Mouse (Mus musculus) adrenal gland, postnatal 10 days (tissue): ENCODE measurements around the gene Tgfbr3. TPM values are rescaled to one million over a fixed set of nuclear protein-coding genes. Genes with fewer than 3 reads are reported as not detected.

Experiments
- DNase-seq: peaks from one replicate; pipeline ENCODE4 v3.0.0; 2021; ENCODE audit warnings: mixed read lengths
- total RNA-seq, 2 experiments: library from RNA; stranded (reverse); gene quantifications; 2 replicates each; pipeline ENCODE4 v1.2.3; 2021

The Tgfbr3 gene
- total RNA-seq, 2 experiments from 2014 or later: 125 to 160 TPM

DNA sequence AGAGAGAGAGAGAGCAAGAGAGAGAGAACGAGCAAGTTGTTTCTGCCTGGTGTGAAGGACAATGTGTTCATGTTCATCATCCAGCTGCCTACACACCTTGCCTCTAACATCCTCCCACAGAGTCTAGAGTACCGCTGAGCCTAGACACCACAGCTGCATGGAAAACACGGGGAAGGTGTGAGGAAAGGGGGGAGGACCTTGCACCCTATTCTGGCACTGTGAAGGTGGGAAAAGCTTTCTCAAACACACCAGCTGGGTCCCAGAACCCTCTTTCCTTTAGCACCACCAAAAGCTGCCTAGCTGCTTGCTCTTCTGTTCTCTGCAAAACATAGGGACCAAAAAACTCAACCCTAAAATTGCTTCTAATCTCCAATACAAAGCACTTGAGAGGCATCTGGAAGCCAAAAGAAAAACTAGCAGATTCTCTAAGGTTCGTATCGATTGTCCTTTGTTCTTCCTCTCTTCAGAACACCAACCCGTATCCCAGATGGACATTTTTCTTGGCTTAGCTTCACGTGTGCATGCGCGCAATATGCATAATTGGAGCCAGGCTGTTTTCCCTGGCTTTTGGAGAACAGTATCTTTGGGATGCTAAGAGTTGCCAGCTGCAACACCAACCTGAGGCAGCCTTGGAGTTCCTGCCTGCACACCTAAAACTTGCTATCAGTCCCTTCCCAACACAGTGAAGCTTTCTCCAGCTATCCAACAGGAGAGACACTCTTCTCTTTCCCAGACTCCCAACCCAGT lies 6.7 kb downstream of the Tgfbr3 start:
- no peak for DNase-seq

DNA sequence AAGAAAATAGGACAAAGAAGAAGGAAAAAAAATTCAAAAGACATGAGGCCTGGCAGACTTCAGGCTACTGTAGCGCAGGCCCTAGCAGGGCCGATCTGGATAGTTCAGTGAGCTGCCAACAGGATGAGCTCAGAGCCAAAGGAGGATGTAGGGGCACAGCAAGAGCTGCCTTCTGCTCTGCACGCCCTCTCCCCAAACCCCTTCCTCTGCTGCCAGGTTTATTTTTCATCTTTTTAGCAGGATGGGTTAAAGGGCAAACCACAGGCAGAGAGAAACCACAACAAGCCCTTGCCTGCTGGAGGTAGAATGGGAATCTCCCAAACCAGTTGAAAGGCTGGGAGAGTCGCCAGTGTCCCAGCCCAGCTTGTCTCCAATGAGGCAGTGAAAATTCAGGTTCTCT lies 10.2 kb downstream of the Tgfbr3 start:
- DNase-seq: no peak

DNA sequence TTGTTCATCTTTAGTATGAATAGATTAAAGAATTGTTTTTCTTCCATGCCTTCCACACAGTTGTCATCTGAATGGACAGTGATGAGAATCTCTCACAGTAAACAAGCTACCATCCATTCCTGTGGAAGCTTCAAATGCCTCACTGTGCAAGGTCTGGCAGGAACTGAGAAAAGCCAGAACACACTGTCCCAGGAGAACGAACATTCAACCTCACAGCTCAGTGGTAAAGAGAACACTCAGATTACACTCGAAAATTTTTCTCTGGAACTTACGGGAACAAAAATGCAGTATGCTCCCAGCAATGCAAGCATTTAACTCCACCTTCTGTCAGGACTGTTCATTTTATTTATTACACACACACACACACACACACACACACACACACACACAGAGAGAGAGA lies 13.2 kb downstream of the Tgfbr3 start:
- no peak for DNase-seq

DNA sequence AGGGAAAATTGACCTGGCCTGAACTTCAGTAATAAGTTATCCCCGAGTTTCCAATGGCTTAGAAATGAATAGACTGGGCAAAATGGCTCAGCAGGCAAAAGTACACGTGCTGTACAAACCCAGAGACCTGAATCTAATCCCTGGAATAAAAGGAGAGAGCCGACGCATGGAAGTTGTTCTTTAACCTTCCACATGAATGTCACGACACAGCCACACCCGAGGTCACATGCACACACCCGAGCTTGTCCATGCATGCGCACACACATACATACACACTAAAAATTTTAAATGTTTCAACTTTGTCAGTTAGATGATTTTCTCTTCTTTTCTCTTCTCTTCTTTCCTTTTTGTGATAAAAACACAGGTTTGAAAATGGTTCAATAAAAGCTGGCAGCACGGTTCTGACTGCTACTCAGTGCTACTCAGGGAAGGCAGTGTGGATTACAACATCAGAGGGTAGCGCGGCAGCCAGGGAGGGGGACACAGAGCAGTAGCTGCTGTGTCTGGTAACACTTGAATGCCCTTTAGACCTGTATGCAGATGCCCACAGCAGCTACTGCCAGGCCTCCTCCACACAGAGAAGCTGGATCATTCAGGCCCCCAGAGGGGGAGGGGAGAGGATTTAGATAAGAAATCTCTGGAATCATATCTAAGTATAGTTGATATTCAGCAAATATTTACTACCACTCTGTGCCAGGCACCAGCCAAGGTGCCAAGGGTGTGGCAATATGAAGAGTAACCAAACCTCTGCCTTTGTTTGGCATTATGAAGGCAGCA lies 17.0 kb downstream of the Tgfbr3 start:
- no peak for DNase-seq

DNA sequence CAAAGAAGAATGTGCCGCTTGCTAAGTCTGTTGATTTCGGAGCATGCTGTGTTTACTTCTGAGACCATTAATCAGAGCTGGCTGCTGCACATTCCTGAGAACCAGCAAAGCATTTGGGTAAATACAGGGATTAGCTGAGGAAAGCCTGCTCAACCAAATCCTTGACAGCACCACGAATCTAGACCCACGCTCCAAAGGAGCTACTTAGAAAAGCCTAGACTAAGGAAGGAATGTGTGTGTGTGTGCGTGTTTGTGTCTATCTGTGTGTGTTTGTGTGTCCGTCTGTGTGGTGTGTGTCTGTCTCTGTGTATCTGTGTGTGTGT lies 20.5 kb downstream of the Tgfbr3 start:
- DNase-seq: no peak

DNA sequence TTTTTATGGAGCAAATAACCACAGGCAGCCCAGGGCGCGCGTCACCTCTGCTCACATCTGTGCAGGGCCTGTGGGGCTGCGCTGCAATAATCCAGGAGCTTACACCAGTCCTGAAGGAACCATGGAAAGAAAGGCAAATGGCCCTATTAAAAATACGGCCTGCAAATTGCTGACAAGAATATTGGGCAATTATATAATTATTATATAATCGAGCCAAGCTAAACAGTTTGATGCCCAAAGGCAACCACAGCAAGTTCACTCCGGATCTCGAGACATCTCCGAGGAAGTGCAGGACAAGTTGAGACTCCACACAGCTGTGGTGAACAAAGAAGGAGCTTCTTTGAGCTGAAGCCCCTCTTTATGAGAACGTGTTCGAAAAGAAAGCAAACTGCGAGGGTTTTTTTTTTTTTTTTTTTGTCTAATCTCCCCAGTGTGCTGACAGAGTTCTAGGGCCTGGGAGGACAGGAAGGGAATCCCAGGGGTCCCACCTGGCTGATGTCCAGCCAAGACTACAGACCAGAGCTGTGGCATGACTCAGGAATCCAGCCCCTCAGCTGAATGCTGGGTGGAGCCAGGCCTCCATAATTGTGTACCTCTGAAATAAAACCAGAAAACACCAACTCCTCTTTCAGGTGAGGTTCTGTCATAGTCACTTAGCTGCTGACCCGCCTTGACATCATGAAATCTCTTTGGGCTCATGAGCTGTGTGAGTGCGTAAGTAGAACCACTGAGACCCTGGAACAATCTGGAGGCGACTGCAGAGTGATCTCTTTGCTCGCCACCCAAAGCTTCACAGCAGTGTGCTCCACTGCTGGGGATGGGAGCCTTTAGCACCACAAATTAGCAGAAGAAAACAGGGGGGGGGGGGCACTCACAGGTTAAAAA lies 21.1 kb downstream of the Tgfbr3 start:
- DNase-seq: no peak

DNA sequence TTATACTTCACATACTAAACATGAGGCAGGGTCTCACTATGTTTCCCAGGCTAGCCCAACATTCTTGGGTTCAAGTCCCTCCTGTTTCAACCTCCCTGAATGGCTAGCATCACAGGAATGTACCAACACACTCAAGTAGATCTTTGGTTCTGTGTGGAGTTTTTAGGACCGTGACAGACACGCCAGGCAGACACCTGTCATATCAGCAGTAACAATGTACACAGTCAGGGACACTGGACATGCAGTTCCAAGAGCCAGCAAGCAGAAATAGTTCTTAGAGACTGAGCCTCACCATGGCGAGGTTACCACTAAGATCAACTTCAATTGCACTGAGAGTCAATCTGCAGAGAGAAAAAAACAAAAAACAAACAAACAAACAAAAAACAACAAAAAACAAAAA lies 22.9 kb downstream of the Tgfbr3 start:
- DNase-seq: no peak

DNA sequence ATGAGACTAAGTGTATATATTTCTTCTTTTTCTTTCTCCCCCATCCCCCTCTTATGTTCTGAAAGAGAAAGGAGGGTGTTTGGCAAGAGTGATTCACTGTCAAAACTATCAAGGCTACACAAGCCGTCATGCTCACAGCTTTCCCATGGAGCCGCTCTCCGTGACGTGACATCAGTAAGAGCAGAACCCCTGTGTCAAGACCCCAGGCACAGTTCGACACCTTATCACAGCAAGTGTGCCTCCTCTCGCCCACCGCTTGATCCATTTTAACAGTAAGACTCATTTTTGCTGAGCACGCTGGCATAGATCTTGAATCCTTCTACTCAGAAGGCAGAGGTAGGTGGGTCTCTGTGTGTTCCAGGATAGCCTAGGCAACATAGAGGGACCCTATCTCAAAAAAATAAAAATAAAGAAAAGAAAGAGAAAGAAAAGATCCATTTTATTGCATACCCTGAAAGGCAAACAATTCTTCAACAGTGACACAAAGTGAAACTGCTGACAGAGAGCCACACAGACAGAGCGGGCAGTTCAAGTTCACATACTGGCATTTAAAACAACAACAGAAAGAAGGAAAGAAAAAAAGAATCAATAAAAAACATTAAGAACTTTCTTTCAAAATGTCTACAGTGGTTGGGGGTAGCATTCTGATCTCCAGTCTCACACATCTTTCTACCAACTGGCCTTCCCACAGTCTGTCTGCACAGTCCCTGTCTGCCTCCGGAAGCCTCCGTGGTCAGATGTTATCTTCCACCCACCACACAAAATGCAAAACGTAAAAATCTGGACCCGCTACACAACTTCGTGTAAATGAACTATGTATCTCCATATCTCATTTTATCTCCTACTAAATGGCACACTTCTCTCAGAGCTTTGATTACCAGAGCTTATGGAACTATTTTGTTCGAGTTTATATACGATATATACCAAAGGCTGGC lies 24.7 kb downstream of the Tgfbr3 start:
- DNase-seq: no peak

DNA sequence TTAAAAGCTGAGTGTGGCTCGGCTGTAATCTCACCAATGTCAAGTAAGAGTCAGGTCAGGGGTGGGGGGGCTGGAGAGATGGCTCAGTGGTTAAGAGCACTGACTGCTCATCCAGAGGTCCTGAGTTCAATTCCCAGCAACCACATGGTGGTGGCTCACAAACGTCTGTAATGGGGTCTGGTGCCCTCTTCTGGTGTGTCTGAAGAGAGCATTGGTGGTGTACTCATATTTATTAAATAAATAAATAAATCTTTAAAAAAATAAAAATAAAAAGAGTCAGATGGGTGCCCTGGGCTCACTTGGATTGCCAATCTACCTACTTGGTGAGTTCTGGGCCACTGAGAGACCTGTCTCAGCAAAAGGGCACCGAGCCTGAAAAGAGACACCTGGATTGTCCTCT lies 25.6 kb downstream of the Tgfbr3 start:
- no peak for DNase-seq

DNA sequence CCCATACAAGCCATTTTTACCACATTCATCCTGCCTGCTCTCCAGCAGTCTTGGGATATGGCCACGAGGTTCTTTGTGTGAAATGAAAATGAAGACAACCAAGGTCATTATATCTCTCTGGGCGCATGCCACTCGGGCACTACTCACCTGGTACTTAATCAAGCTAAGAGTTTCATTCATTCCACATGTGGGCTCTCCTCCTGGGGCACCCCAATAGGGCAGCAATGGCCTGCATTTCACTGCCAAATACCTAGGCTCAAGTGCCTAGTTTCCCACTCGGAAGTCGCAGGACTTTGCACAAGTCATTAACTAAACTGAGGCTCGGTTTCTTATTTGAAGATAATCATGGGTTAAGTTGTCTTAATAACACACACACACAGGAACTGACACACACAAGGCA lies 27.5 kb downstream of the Tgfbr3 start:
- no peak for DNase-seq

DNA sequence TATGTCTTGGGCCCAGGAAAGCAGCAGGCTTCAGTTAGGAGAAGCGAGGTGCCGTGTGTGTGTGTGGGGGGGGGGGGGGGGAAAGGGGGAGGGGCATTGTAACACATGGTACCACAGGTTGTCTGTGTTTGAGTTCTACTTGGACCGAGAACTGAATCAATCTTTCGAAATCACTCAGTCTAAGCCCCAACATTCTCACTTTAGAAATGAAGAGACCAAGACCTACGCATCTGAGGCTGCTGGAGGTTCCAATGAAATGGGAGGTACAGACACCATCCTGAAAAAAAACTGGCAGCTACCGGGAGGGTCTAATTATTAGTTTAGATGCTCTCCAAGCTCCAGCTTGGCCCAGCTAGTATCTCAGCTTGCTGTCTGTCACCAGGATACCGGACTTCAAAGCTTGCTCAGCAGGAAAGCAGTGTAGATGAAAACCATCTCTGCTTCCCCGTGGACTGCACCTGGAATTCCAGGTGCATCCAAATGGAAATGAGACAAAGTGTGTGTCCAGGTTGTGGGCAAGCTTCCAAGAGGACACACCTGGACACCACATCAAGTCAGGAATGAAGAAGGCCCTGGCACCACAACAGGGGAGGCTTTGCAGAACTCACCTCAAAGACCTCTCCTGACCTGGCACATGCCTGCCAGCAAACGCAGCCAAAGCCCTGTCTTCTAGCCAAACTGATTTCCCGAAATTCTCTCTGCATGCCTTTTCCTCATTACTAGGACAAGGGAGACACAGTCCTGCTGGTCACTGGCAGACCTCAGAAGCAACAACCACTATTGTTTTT lies 28.5 kb downstream of the Tgfbr3 start:
- peak; percentile 55 for DNase-seq

DNA sequence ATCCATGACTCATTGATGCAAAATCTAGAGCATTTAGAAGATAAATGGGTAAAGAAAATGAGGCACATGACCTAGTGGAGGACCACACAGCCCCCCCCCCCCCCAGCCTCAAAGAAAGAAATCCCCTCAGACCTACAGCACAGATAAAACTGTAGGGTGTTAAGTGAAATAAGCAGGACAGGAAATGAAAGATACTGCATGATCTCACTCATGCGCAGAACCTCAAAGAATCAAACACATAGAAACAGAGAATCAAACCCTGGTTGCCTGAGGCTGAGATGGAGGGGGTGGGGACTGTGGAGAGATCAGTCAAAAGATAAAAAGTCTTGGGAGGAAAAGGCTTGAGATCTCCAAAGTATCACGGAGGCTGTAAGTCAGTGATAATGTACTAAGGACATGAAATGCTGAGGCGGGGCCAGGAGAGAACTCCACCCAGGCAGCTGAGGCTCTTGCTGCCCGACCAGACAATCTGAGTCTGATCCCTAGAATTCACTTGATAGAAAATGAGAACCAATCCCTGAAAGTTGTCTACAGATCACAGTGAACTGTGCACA lies 29.9 kb downstream of the Tgfbr3 start:
- no peak for DNase-seq

DNA sequence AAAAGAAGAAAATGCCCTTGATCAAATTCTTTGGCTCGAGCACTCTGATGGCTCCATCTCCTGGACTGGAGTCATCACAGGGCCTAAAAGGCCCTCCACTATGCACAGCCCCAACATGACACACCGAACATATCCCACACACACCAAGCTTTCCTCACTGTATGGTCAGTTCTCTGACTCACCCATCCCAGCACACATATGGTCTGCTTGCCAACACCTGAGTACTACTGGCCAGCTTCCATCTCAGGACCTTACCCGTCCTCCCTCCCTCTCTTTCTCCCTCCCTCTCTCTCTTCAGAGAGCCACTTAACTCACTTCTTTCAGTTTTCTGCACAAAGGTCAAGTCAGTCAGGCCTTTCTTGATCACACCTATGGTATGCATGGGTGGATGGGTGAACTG lies 36.0 kb downstream of the Tgfbr3 start:
- peak; percentile 22 for DNase-seq

DNA sequence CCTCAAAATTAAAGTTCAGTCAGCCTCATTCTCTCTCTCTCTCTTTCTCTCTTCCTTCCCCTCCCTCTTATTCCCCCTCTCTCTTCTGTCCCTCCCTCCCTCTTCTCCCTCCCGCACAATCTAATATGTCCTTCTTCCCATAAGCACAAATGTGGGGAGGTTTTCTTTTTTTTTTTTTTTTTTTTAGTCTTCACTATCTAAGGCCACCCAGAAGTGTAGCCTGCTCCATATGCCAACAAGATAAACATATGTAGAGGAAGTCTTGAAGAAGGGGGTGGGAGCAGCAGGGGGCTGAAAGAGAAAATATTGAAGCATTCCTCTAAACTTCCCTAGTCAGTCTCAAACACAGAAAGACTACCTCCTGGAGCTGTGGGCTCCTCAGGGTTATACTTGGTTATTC lies 37.0 kb downstream of the Tgfbr3 start:
- no peak for DNase-seq

DNA sequence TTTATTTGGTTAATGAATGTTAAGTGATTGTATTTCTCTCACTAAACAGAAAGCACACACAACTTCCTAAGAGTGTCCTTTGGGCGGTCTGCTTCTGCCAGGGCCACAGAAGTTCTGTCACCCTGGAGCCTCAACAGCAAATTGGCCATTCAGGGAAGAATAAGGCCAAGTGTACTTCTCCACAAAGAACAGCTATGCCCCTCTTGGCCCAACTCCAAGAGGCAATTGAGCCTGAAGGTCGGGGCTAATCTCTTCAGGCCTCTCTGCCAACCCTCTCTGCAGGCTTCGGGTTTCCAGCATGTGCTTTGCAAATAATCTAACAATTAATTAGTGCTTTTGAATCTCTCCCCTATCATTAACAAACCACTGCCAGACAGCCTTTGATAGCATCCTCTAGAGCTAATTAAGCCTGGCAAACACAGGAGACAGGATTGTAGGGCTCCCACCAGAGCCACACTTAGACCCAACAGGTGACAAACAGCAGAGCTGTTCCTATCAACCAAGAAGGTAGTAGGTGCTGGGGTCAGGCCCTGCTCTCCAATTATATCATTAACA lies 37.6 kb downstream of the Tgfbr3 start:
- peak; percentile 80 for DNase-seq

DNA sequence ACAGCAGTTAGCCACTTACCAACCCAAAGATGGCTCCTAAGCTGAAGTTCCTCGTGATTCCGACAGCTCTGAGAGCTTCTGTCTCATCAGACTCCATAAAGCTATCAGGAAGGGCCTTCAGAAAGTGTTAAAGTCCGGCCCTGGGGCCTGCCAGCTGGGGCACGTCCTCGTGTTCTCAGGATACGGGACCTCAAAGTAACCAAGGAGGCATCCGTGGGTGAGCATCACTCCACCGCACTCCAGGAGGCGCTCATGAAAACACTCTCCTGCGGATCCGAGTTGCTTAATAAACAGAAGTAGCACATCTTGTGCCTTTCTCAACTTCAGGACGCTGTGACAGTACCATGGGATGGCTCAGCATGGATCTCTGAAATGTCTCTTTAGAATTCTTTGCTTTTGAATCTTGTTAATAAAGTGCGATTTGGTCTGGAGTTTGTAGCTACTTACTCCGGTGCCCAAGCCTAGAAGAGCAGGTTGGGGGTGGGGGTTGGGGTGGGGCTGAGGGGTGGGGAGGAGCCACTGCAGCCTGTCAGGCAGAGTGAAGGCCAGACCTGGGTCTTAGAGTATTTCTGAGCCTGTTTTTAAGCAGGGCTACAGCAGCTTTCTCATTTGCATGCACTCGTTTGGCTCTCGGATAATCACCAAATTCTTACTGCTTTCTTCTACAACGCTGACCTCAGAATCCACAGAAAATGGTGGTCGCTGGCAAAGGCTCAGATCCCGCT lies 38.7 kb downstream of the Tgfbr3 start:
- DNase-seq: peak; percentile 40

DNA sequence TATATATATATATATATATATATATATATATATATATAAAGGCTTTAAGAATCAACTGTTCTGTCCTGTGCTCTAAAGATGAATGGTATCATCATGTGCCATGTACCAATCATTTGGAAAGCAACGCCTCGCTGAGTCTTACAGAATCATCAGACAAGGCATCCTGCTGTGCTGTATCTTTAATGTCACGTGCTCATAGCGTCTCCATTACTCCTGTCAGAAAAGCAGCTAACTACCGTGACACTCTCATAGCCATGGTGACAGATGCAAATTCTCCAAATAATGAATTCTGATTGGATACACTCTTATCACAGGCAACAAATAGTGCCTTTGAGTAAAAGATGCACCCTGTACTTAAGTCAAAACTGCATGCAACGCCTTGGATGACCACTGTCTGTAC lies 40.7 kb downstream of the Tgfbr3 start:
- DNase-seq: no peak

DNA sequence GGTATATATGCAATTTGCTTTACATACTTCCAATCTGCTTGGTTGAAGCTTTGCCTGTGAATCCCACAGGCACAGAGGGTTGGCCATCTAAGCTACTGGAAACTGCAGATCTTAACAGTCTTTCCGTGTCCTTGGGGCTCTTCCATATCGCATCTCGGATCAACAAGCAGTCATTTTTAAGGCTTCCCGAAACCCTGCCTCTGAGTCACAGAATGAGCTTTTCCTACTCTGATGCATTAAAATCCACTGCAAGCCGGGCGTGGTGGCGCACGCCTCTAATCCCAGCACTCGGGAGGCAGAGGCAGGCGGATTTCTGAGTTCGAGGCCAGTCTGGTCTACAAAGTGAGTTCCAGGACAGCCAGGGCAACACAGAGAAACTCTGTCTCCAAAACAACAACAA lies 41.1 kb downstream of the Tgfbr3 start:
- peak; percentile 19 for DNase-seq

DNA sequence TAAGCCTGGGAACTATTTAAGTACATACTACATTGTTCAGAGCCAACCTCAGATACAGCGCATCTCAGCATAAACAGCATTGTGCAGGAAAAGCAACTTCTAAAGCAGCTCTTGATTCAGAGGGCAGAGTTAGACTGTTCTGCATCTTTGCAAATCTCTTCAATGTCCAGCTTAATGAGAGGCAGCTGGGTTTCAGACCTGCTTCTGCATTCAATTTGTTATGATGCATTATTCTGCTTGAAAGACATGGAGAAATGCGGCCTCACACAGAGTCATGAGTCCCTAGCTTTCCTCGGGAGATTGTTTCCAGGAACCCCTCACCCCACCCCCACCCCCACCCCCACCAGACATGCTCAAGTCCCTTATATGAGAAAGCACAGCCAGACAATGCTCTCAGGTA lies 41.6 kb downstream of the Tgfbr3 start:
- no peak for DNase-seq

DNA sequence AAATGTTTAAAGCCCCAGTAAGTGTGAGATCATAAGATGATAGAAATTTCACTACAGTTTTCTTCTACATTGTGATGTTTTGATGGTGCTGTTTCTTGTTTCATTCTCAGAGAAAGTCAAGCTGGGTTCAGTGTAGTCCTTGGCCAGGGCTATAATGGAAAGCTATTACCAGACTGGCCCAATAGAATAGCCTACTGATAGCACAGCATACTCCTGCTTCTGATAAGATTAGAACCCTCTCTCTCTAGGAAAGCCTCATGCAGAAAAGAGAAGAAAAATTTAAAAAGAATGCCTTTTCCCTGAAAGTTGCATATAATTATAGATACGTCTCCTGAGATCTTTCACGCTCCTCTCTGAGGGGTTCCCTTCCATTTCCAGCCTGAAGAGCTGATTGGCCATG lies 46.0 kb downstream of the Tgfbr3 start:
- no peak for DNase-seq
